Mouse (Mus musculus) embryonic facial prominence, embryonic 14.5 days (tissue): ENCODE results near the gene Xirp1. TPM values are rescaled to one million over a fixed set of nuclear protein-coding genes. Genes with fewer than 3 reads are reported as not detected.

ENCODE experiments used
- ATAC-seq: fragments of 200-750 bp; cut with Nextera tagmentation; 2 replicates; pipeline ENCODE4 v1.8.0; 2017; ENCODE audit warnings: low read depth, moderate number of reproducible peaks, moderate TSS enrichment
- DNase-seq: peaks from one replicate; pipeline ENCODE4 v3.0.0-alpha.2; 2015; ENCODE audit warnings: low spot score
- H3K27ac ChIP-seq: fragments of 300-500 bp; sonication (generic); replicated peaks from 2 replicates; pipeline ENCODE4 v1.5.1; 2014; ENCODE audit warnings: low read depth, mild to moderate bottlenecking, low read length, moderate library complexity
- H3K27me3 ChIP-seq: fragments of 300-500 bp; sonication (generic); replicated peaks from 2 replicates; pipeline ENCODE4 v1.6.1; 2014; ENCODE audit warnings: low read length; ENCODE audit not compliant: control insufficient read depth, insufficient read depth
- H3K36me3 ChIP-seq: fragments of 300-500 bp; sonication (generic); 2 replicates; pipeline ENCODE4 v1.6.1; 2014; ENCODE audit warnings: low read length, mixed read lengths; ENCODE audit not compliant: control insufficient read depth, insufficient read depth
- H3K4me1 ChIP-seq: fragments of 300-500 bp; sonication (generic); 2 replicates; pipeline ENCODE4 v1.6.1; 2014; ENCODE audit warnings: antibody characterized with exemption, low read length; ENCODE audit not compliant: control insufficient read depth, insufficient read depth
- H3K4me2 ChIP-seq: fragments of 300-500 bp; sonication (generic); 2 replicates; pipeline ENCODE4 v1.6.1; 2014; ENCODE audit warnings: low read depth, mild to moderate bottlenecking, low read length, moderate library complexity, mixed read lengths
- H3K4me3 ChIP-seq: fragments of 300-500 bp; sonication (generic); 2 replicates; pipeline ENCODE4 v1.5.1; 2014; ENCODE audit warnings: low read depth, mild to moderate bottlenecking, low read length
- H3K9ac ChIP-seq: fragments of 300-500 bp; sonication (generic); 2 replicates; pipeline ENCODE4 v1.6.1; 2014; ENCODE audit warnings: low read depth, mild to moderate bottlenecking, low read length, moderate library complexity, mixed read lengths
- H3K9me3 ChIP-seq: fragments of 300-500 bp; sonication (generic); 2 replicates; pipeline ENCODE4 v1.6.1; 2016; ENCODE audit warnings: low read length; ENCODE audit not compliant: control insufficient read depth
- WGBS: fragments of 180-500 bp; shearing (Covaris S2); extraction: QIAGEN DNeasy Blood & Tissue Kit; methylation state at CpG from one replicate; pipeline ENCODE4 v1.1.7; 2014; 5-methylcytosine and 5-hydroxymethylcytosine counted together
- polyA plus RNA-seq: library from polyadenylated mRNA; unstranded; fragments of >200 nt; fragmentation: Nextera tagmentation; extraction: Ambion mirVana; gene quantifications from 2 replicates; pipeline ENCODE4 v1.2.1, GENCODE M21; 2014

Xirp1 gene
- 4.9 and 8.0 TPM in 2 replicates for polyA plus RNA-seq

DNA sequence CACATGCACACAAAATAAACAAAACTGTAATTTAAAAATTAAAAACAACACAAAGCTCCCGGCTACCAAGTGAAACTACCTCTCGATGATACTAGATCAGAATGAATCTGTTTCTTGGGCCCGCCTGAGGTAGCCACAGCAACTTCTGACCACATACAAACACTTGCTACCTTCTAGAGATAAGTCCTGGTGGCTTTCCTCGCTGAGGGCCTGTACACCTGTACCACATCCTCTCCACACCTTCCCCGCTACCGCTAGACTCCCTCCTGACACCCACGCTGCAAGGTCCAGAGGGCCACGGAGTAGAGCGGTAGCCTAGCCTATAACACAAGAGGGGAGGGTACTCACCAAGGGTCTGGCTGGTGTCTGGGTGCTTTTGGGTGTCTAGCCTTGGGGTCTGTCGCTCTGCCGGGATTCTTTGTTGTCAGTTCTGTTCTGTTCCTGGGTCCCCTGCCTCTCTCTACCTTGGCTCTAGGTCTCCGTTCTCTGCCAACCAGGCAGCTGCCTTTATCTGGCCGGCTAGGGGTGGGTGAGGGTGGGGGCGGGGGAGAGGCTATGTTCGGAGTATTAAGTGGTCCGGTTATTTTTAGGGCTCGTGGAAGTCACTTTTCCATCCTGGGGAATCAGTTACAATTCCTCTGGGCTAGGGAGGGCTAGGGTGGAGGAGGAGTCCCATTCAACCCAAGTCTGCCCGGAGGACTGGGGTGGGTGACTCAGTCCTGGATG, at the start of gene Xirp1:
Xirp1 (minus strand) TSS at position 513 of the 726 bp plus-strand sequence.
- no peaks in the 10 kb centered on the region for H3K27me3 ChIP-seq
- H3K4me1 ChIP-seq: peaks cover 5% of the 10 kb centered on the region; the same call in 1 of the 2 replicates
- no peak within 1 kb of the TSS for H3K4me2 ChIP-seq
- no peaks in the 10 kb centered on the region for H3K9me3 ChIP-seq
- ATAC-seq: no peak
- H3K9ac ChIP-seq: no peak within 1 kb of the TSS
- H3K27ac ChIP-seq: no peak within 1 kb of the TSS
- no peak within 1 kb of the TSS for H3K4me3 ChIP-seq
- WGBS: 82% methylated on average over 18 of the region's 18 CpGs
- H3K36me3 ChIP-seq: no peaks in the 10 kb centered on the region
- DNase-seq: no peak

DNA sequence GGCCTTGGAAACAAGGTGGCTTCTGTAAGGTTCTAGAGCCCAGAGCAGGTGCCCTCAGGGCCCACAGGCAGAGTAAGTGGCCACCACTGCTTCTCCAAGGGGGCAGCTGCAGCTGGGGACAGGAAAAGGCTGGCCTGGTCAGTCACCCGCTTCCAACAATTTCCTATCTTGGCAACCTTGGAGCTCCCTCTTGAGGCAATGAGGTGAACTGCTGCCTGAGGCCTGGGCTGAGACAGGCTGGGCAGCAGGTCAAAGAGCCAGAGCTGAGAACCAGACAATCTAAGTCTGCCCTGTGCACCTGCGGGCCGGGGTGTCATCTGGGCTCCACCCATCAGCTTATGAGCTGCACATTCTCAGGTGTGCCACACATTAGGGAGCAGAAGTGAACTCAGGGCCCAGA, 49.8 kb upstream of the Xirp1 start:
- ATAC-seq: peak; percentile 50; the same call in 1 of the 2 replicates
- Histone ChIP-seq H3K27ac (no peak overlapping the region), H3K9me3 (no peaks in the 10 kb centered on the region), H3K9ac (0 out of 2 replicates have a peak overlapping the region, but pooled peaks have one; percentile 8), H3K27me3 (no peaks in the 10 kb centered on the region), H3K4me3 (no peak overlapping the region), H3K36me3 (no peaks in the 10 kb centered on the region), H3K4me2 (no peak overlapping the region), H3K4me1 (no peaks in the 10 kb centered on the region)
- WGBS: 12% methylated on average over 3 of the region's 3 CpGs
- DNase-seq: peak; percentile 66

- Histone ChIP-seq H3K4me2 (no peak overlapping the region), H3K4me1 (no peaks in the 10 kb centered on the region), H3K27ac (no peak overlapping the region), H3K9me3 (no peaks in the 10 kb centered on the region), H3K36me3 (no peaks in the 10 kb centered on the region), H3K27me3 (no peaks in the 10 kb centered on the region), H3K9ac (no peak overlapping the region), H3K4me3 (no peak overlapping the region)
- WGBS: 64% methylated on average over 2 of the region's 2 CpGs
- no peak for ATAC-seq
- no peak for DNase-seq
Measured at GRCm38 (mm10) chr9:120071251-120071650, 47.9 kb upstream of the Xirp1 start.

GRCm38 (mm10) chr9:120069779-120070178, 46.4 kb upstream of the Xirp1 start, which contains the start of gene Cx3cr1:
Cx3cr1 (minus strand) TSS chr9:120069879.
- H3K4me2 ChIP-seq: no peak within 1 kb of the TSS
- H3K9ac ChIP-seq: 0 out of 2 replicates have a peak within 1 kb of the TSS, but pooled peaks have one; percentile 30
- no peaks in the 10 kb centered on the region for H3K4me1 ChIP-seq
- no peaks in the 10 kb centered on the region for H3K27me3 ChIP-seq
- 74% methylated on average over 11 of the region's 11 CpGs for WGBS
- H3K9me3 ChIP-seq: no peaks in the 10 kb centered on the region
- ATAC-seq (no peak), DNase-seq (no peak)
- H3K36me3 ChIP-seq: no peaks in the 10 kb centered on the region
- H3K27ac ChIP-seq: no peak within 1 kb of the TSS
- no peak within 1 kb of the TSS for H3K4me3 ChIP-seq

GRCm38 (mm10) chr9:120068047-120068446, 44.6 kb upstream of the Xirp1 start:
- Histone ChIP-seq H3K4me3 (no peak overlapping the region), H3K4me2 (no peak overlapping the region), H3K9me3 (no peaks in the 10 kb centered on the region), H3K9ac (no peak overlapping the region), H3K36me3 (no peaks in the 10 kb centered on the region), H3K27ac (no peak overlapping the region), H3K27me3 (no peaks in the 10 kb centered on the region), H3K4me1 (no peaks in the 10 kb centered on the region)
- DNase-seq (no peak), ATAC-seq (no peak)
- WGBS: 54% methylated on average over 10 of the region's 10 CpGs

GRCm38 (mm10) chr9:120067609-120068008, 44.2 kb upstream of the Xirp1 start:
- no peak overlapping the region for H3K4me2 ChIP-seq
- no peaks in the 10 kb centered on the region for H3K4me1 ChIP-seq
- no peaks in the 10 kb centered on the region for H3K36me3 ChIP-seq
- H3K27me3 ChIP-seq: no peaks in the 10 kb centered on the region
- no peak overlapping the region for H3K4me3 ChIP-seq
- no peak overlapping the region for H3K27ac ChIP-seq
- ATAC-seq: no peak
- 81% methylated on average over 2 of the region's 2 CpGs for WGBS
- no peak for DNase-seq
- no peaks in the 10 kb centered on the region for H3K9me3 ChIP-seq
- H3K9ac ChIP-seq: no peak overlapping the region

- H3K27ac ChIP-seq: no peak overlapping the region
- H3K9me3 ChIP-seq: no peaks in the 10 kb centered on the region
- no peak overlapping the region for H3K4me3 ChIP-seq
- WGBS: 59% methylated on average over 4 of the region's 4 CpGs
- H3K36me3 ChIP-seq: no peaks in the 10 kb centered on the region
- H3K9ac ChIP-seq: no peak overlapping the region
- no peaks in the 10 kb centered on the region for H3K4me1 ChIP-seq
- ATAC-seq (no peak), DNase-seq (no peak)
- no peaks in the 10 kb centered on the region for H3K27me3 ChIP-seq
- no peak overlapping the region for H3K4me2 ChIP-seq
Measured at GRCm38 (mm10) chr9:120064317-120064716, 40.9 kb upstream of the Xirp1 start.

DNA sequence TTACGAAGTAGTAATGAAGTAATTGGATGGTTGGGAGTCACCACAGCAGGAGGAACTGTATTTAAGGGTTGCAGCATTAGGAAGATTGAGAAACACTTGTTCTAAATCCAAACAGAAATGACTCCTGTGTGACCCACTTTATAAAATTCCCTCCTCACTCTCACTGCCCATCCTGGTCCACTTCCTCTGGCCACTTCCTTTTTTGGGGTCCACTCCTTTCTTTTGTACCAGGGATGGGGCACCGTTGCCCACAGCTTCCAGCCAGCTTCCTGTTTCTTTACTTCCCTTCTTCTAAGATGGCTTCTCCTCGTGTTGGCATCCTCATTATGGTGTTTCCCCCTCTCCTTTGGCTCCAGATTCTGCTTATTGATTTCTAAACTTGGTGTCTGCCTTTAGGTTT, 35.3 kb upstream of the Xirp1 start:
- 70% methylated on average over 3 of the region's 3 CpGs for WGBS
- Histone ChIP-seq H3K9me3 (no peaks in the 10 kb centered on the region), H3K4me3 (no peak overlapping the region), H3K9ac (no peak overlapping the region), H3K27ac (no peak overlapping the region), H3K4me2 (no peak overlapping the region), H3K36me3 (no peaks in the 10 kb centered on the region), H3K27me3 (no peaks in the 10 kb centered on the region), H3K4me1 (no peaks in the 10 kb centered on the region)
- DNase-seq (no peak), ATAC-seq (no peak)

GRCm38 (mm10) chr9:120056201-120056600, 32.8 kb upstream of the Xirp1 start:
- Histone ChIP-seq H3K4me3 (no peak overlapping the region), H3K4me2 (no peak overlapping the region), H3K9ac (no peak overlapping the region), H3K27ac (no peak overlapping the region), H3K4me1 (no peaks in the 10 kb centered on the region), H3K27me3 (no peaks in the 10 kb centered on the region), H3K36me3 (no peaks in the 10 kb centered on the region), H3K9me3 (no peaks in the 10 kb centered on the region)
- no peak for ATAC-seq
- 63% methylated on average over 9 of the region's 9 CpGs for WGBS
- no peak for DNase-seq
